Mouse (Mus musculus) cerebellum, adult 2 months (tissue): ENCODE data around the gene Tpcn1. TPM values are rescaled to one million over a fixed set of nuclear protein-coding genes. Genes with fewer than 3 reads are reported as not detected.

ENCODE experiments used
- DNase-seq, 2 experiments: peaks; one replicate each; pipeline ENCODE4 v3.0.0; 2021
- H3K27ac ChIP-seq: fragments of 200-500 bp; 2 replicates; pipeline ENCODE4 v1.5.1; 2012; ENCODE audit warnings: low read length, control low read depth, inconsistent platforms; ENCODE audit not compliant: insufficient read depth
- H3K27me3 ChIP-seq: fragments of 200-500 bp; 2 replicates; pipeline ENCODE4 v1.6.1; 2012; ENCODE audit warnings: inconsistent platforms, mild to moderate bottlenecking, low read length, moderate library complexity; ENCODE audit not compliant: control insufficient read depth, insufficient read depth
- H3K4me1 ChIP-seq: fragments of 200-500 bp; 2 replicates; pipeline ENCODE4 v1.6.1; 2011; ENCODE audit warnings: low read length; ENCODE audit not compliant: control insufficient read depth, insufficient read depth
- H3K4me3 ChIP-seq: fragments of 200-500 bp; replicated peaks from 2 replicates; pipeline ENCODE3; 2011; ENCODE audit warnings: mild to moderate bottlenecking, low read depth, low read length, control low read depth; ENCODE audit not compliant: insufficient read depth
- CTCF ChIP-seq: fragments of 200-500 bp; IDR thresholded peaks from 2 replicates; pipeline ENCODE4 v1.5.1; 2011; ENCODE audit warnings: low read depth, mild to moderate bottlenecking, control low read depth, low read length, moderate library complexity, borderline replicate concordance; ENCODE audit not compliant: insufficient read depth
- POLR2A ChIP-seq: fragments of 200-500 bp; IDR thresholded peaks from 2 replicates; pipeline ENCODE4 v1.6.1; 2011; ENCODE audit warnings: low read length, control low read depth, borderline replicate concordance; ENCODE audit not compliant: insufficient read depth
- WGBS: fragments of 180-500 bp; shearing (Covaris S2); methylation state at CpG from one replicate; pipeline ENCODE4 v1.1.7; 2018; 5-methylcytosine and 5-hydroxymethylcytosine counted together
- polyA plus RNA-seq: library from polyadenylated mRNA; depleted of rRNA; stranded (reverse); fragments of >200 nt; gene quantifications from 2 replicates; pipeline ENCODE4 v1.2.3, GENCODE M21; 2012

Tpcn1 gene
- polyA plus RNA-seq, 1 experiment = 47.3 TPM

GRCm38 (mm10) chr5:120566101-120566500, 22.4 kb downstream of the Tpcn1 start:
- Histone ChIP-seq H3K27me3 (no peaks in the 10 kb centered on the region), H3K4me3 (no peak overlapping the region), H3K27ac (peak overlapping the region; percentile 90), H3K4me1 (peaks cover 63% of the 10 kb centered on the region)
- DNase-seq = peak; percentile 85 to 95
- 3% methylated on average over 5 of the region's 5 CpGs for WGBS
- no peak for TF ChIP-seq POLR2A
- TF ChIP-seq CTCF = no peak

DNA sequence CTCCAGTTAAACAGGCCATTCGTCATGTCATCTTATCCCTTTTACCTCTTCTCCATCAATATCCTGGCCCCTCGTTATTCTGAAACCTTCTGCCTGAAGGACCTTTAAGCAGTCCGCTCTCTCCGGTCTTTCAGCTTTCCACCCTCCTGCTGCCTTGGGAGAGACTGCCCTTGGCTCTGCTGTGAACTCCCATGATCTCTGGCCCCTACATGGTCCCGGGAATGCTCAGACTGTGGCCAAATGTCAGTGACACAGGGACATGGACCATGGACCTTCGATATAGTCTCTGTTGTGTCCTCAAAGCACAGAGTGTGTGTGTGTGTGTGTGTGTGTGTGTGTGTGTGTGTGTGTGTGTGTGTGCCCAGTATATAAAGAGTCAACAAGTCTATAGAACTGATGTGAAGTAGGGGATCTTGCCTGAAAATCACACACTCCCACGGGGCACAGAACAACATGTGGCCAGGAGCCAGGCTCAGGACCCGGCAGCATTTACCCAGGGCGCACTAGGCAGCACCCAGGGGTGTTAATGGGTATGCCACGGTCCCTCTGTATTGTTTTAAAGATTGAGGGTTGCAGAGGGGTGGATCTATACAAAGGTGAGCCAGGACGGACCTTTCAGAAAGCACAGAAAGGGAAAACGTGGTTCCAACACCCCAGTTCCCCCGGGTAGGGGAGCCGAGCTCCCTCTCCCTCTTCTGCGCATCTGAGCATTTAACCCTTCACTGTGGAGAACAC, 23.1 kb downstream of the Tpcn1 start:
- WGBS = 17% methylated on average over 15 of the region's 15 CpGs
- peak in 1 of 2 experiments; percentile 32 for DNase-seq
- no peak overlapping the region for H3K4me3 ChIP-seq
- no peak for TF ChIP-seq POLR2A
- no peak for TF ChIP-seq CTCF
- peaks cover 59% of the 10 kb centered on the region for H3K4me1 ChIP-seq
- peak overlapping the region; percentile 90 for H3K27ac ChIP-seq
- H3K27me3 ChIP-seq = no peaks in the 10 kb centered on the region

DNA sequence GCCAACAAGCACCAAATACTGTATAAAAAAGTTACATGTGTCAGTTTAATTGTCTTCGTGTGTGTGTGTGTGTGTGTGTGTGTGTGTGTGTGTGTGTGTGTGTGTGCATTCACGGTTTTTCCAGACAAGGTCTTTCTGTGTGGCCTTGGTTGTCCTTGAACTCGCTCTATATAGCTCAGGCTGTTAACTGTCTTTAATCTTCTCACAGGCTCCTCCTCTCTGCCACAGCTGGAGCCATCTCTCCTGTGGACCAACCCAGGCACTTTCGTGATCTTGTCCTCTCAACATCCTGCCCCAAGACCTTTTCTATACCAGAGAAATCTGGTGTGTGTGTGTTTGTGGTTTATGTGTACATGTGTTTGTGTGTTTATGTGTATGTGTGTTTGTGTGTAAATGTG, 24.6 kb downstream of the Tpcn1 start:
- Histone ChIP-seq H3K27me3 (no peaks in the 10 kb centered on the region), H3K4me3 (no peak overlapping the region), H3K27ac (no peak overlapping the region), H3K4me1 (peaks cover 61% of the 10 kb centered on the region)
- DNase-seq = no peak
- WGBS = 75% methylated on average over 4 of the region's 4 CpGs
- TF ChIP-seq CTCF (no peak), POLR2A (no peak)

DNA sequence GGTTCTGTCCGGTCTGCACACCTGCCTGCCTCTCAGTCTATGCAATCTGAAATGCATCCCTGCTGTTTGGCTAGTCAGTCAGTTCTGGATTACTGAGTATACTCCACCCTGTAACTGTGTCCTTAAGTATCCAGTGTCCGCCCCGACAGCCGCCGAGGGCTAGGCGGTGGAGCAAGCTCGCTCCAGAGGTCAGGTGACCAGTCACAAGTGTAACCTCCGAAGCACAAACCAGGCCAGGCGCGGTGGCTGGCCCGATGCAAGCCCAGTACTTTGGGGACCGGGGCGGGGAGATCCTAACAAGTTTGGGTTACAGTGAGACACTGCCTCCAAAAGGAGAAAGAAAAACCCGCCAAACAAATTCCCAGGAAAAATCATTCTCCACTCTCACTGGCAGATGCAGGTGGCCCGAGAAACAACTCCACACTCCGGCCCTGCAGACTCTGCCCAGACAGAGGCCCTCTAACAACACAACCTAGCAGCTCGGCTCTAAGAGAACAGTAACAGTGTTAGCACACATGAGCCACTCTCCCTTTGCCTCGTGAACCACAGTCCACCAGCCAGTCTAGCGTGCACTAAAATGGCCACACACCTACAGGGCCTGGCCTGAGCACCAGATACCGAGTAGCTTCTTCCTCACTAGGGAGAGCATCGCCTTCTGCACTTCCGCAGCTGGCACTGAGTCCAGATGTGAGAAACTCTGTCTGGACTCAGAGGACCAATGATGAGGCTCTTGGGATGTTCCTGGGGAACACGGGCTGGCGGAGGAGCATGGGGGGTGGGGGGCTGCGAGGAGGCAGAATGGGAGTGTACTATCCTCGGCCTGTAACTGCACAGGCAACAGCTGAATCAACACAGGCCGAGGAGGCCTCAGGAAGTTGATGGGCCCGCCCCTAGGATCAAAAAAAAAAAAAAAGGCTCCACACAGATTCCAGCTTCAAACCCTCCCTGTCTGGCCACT, 25.2 kb downstream of the Tpcn1 start:
- Histone ChIP-seq H3K27me3 (no peaks in the 10 kb centered on the region), H3K4me3 (no peak overlapping the region), H3K4me1 (peaks cover 59% of the 10 kb centered on the region), H3K27ac (no peak overlapping the region)
- peak; percentile 41 to 46 for DNase-seq
- WGBS = 72% methylated on average over 28 of the region's 28 CpGs
- TF ChIP-seq CTCF = no peak
- no peak for TF ChIP-seq POLR2A

GRCm38 (mm10) chr5:120560616-120561311, 27.7 kb downstream of the Tpcn1 start:
- Histone ChIP-seq H3K4me3 (peak overlapping the region; percentile 48), H3K27ac (peak overlapping the region; percentile 63), H3K4me1 (peaks cover 51% of the 10 kb centered on the region), H3K27me3 (no peaks in the 10 kb centered on the region)
- DNase-seq = peak; percentile 86 to 89
- 5% methylated on average over 16 of the region's 16 CpGs for WGBS
- no peak for TF ChIP-seq POLR2A
- no peak for TF ChIP-seq CTCF

DNA sequence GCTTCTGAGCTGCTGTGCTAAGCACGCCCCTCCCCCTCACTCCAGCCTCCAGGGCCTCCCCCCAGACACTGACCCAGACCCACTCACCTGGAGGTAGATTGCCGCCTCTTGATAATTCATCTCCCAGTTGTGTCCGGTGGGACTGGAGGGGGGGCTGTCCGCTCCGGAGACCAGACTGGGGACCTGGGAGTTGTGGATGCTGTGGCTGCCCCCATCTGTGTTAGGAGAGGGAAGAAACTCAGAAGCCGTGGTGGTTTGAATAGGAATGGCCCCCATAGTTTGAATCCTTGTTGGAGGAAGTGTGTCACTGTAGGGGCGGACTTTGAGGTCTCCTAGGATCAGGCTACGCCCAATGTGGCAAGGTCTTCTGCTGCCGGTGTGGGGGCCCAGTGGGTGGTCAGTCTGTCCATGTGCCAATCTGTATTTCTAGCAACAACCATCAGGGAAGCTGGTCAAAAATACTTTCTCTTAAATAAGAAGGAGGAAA, 28.3 kb downstream of the Tpcn1 start:
- peak; percentile 58 to 64 for DNase-seq
- 39% methylated on average over 9 of the region's 9 CpGs for WGBS
- TF ChIP-seq CTCF = no peak
- TF ChIP-seq POLR2A = no peak
- peak overlapping the region; percentile 63 for H3K27ac ChIP-seq
- no peaks in the 10 kb centered on the region for H3K27me3 ChIP-seq
- peak overlapping the region; percentile 48 for H3K4me3 ChIP-seq
- H3K4me1 ChIP-seq = peaks cover 47% of the 10 kb centered on the region

GRCm38 (mm10) chr5:120558762-120559161, 29.7 kb downstream of the Tpcn1 start:
- Histone ChIP-seq H3K4me3 (peak overlapping the region; percentile 6), H3K27me3 (no peaks in the 10 kb centered on the region), H3K4me1 (peaks cover 45% of the 10 kb centered on the region), H3K27ac (0 out of 2 replicates have a peak overlapping the region, but pooled peaks have one; percentile 38)
- TF ChIP-seq POLR2A (no peak), CTCF (no peak)
- 75% methylated on average over 14 of the region's 14 CpGs for WGBS
- DNase-seq = no peak
